Mouse (Mus musculus): ENCODE data around the gene Ar. TPM values are rescaled to one million over a fixed set of nuclear protein-coding genes. Genes with fewer than 3 reads are reported as not detected.

Ar gene
- polyA plus RNA-seq (2012; rRNA removed): 0.61 and 0.78 TPM in 2 replicates

DNA sequence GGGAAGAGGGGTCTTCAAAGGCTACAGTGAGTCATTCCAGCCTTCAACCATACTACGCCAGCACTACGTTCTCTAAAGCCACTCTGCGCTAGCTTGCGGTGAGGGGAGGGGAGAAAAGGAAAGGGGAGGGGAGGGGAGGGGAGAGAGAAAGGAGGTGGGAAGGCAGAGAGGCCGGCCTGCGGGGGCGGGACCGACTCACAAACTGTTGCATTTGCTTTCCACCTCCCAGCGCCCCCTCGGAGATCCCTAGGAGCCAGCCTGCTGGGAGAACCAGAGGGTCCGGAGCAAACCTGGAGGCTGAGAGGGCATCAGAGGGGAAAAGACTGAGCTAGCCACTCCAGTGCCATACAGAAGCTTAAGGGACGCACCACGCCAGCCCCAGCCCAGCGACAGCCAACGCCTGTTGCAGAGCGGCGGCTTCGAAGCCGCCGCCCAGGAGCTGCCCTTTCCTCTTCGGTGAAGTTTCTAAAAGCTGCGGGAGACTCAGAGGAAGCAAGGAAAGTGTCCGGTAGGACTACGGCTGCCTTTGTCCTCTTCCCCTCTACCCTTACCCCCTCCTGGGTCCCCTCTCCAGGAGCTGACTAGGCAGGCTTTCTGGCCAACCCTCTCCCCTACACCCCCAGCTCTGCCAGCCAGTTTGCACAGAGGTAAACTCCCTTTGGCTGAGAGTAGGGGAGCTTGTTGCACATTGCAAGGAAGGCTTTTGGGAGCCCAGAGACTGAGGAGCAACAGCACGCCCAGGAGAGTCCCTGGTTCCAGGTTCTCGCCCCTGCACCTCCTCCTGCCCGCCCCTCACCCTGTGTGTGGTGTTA, at the start of gene Ar:
TSS of gene Ar (plus strand) at position 239 of the 812 bp plus-strand sequence.
- no peaks in the 10 kb centered on the region for H3K27me3 ChIP-seq (ENCODE audit: control insufficient read depth, insufficient read depth, low read length)
- no peak for TF ChIP-seq POLR2A (IDR thresholded peaks at IDR 0.05; ENCODE audit: control insufficient read depth, low read depth, low read length)
- no peak for TF ChIP-seq CTCF (IDR thresholded peaks at IDR 0.05; ENCODE audit: control insufficient read depth, insufficient read depth, insufficient replicate concordance, low read depth, low read length)

DNA sequence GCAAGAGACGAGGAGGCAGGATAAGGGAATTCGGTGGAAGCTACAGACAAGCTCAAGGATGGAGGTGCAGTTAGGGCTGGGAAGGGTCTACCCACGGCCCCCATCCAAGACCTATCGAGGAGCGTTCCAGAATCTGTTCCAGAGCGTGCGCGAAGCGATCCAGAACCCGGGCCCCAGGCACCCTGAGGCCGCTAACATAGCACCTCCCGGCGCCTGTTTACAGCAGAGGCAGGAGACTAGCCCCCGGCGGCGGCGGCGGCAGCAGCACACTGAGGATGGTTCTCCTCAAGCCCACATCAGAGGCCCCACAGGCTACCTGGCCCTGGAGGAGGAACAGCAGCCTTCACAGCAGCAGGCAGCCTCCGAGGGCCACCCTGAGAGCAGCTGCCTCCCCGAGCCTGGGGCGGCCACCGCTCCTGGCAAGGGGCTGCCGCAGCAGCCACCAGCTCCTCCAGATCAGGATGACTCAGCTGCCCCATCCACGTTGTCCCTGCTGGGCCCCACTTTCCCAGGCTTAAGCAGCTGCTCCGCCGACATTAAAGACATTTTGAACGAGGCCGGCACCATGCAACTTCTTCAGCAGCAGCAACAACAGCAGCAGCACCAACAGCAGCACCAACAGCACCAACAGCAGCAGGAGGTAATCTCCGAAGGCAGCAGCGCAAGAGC, 1.3 kb downstream of the Ar start:
- Histone ChIP-seq H3K4me3 (ENCODE audit: control insufficient read depth, low read depth, low read length) (peak overlapping the region; percentile 86), H3K36me3 (ENCODE audit: control insufficient read depth, insufficient read depth, low read length) (no peaks in the 10 kb centered on the region), H3K4me1 (ENCODE audit: control insufficient read depth, insufficient read depth, low read length) (no peaks in the 10 kb centered on the region; the same call in 1 of the 2 replicates), H3K27me3 (ENCODE audit: control insufficient read depth, insufficient read depth, low read length) (no peaks in the 10 kb centered on the region), H3K27ac (ENCODE audit: control insufficient read depth, insufficient read depth, low read depth, low read length) (peak overlapping the region; percentile 65)
- no peak for TF ChIP-seq POLR2A (IDR thresholded peaks at IDR 0.05; ENCODE audit: control insufficient read depth, low read depth, low read length)
- TF ChIP-seq CTCF (IDR thresholded peaks at IDR 0.05; ENCODE audit: control insufficient read depth, insufficient read depth, insufficient replicate concordance, low read depth, low read length): no peak

More for the DNA sequence above, at the start of gene Ar:
- peak within 1 kb of the TSS; percentile 86 for H3K4me3 ChIP-seq (ENCODE audit: control insufficient read depth, low read depth, low read length)
- no peaks in the 10 kb centered on the region for H3K36me3 ChIP-seq (ENCODE audit: control insufficient read depth, insufficient read depth, low read length)
- no peaks in the 10 kb centered on the region; the same call in 1 of the 2 replicates for H3K4me1 ChIP-seq (ENCODE audit: control insufficient read depth, insufficient read depth, low read length)
- peak within 1 kb of the TSS; percentile 65 for H3K27ac ChIP-seq (ENCODE audit: control insufficient read depth, insufficient read depth, low read depth, low read length)

DNA sequence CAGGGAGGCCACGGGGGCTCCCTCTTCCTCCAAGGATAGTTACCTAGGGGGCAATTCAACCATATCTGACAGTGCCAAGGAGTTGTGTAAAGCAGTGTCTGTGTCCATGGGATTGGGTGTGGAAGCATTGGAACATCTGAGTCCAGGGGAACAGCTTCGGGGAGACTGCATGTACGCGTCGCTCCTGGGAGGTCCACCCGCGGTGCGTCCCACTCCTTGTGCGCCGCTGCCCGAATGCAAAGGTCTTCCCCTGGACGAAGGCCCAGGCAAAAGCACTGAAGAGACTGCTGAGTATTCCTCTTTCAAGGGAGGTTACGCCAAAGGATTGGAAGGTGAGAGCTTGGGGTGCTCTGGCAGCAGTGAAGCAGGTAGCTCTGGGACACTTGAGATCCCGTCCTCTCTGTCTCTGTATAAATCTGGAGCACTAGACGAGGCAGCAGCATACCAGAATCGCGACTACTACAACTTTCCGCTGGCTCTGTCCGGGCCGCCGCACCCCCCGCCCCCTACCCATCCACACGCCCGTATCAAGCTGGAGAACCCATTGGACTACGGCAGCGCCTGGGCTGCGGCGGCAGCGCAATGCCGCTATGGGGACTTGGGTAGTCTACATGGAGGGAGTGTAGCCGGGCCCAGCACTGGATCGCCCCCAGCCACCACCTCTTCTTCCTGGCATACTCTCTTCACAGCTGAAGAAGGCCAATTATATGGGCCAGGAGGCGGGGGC, 2.0 kb downstream of the Ar start:
- Histone ChIP-seq H3K4me1 (ENCODE audit: control insufficient read depth, insufficient read depth, low read length) (no peaks in the 10 kb centered on the region; the same call in 1 of the 2 replicates), H3K36me3 (ENCODE audit: control insufficient read depth, insufficient read depth, low read length) (no peaks in the 10 kb centered on the region), H3K27me3 (ENCODE audit: control insufficient read depth, insufficient read depth, low read length) (no peaks in the 10 kb centered on the region), H3K4me3 (ENCODE audit: control insufficient read depth, low read depth, low read length) (peak overlapping the region; percentile 86), H3K27ac (ENCODE audit: control insufficient read depth, insufficient read depth, low read depth, low read length) (peak overlapping the region; percentile 65)
- no peak for TF ChIP-seq CTCF (IDR thresholded peaks at IDR 0.05; ENCODE audit: control insufficient read depth, insufficient read depth, insufficient replicate concordance, low read depth, low read length)
- TF ChIP-seq POLR2A (IDR thresholded peaks at IDR 0.05; ENCODE audit: control insufficient read depth, low read depth, low read length): no peak

DNA sequence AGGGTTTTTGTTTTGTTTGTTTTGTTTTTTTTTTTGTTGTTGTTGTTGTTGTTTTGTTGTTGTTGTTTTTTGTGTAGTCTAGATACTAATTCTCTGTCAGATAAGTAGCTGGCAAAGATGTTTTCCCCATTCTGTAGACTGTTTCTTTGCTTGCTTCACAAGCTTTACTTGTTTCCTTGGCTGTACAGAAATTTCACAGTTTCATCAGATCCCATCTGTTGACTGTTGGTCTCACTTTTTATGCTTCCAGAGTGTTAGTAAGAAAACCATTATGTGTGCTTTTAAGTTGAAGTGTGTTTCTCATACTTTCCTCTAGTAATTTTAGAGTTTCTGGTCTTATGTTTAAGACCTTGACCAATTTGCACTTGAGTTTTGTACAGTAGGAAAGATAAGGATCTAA, 41.2 kb downstream of the Ar start:
- Histone ChIP-seq H3K4me3 (ENCODE audit: control insufficient read depth, low read depth, low read length) (no peak overlapping the region), H3K4me1 (ENCODE audit: control insufficient read depth, insufficient read depth, low read length) (no peaks in the 10 kb centered on the region), H3K27ac (ENCODE audit: control insufficient read depth, insufficient read depth, low read depth, low read length) (no peak overlapping the region), H3K36me3 (ENCODE audit: control insufficient read depth, insufficient read depth, low read length) (no peaks in the 10 kb centered on the region), H3K27me3 (ENCODE audit: control insufficient read depth, insufficient read depth, low read length) (no peaks in the 10 kb centered on the region)
- TF ChIP-seq CTCF (IDR thresholded peaks at IDR 0.05; ENCODE audit: control insufficient read depth, insufficient read depth, insufficient replicate concordance, low read depth, low read length) (no peak), POLR2A (IDR thresholded peaks at IDR 0.05; ENCODE audit: control insufficient read depth, low read depth, low read length) (no peak)

DNA sequence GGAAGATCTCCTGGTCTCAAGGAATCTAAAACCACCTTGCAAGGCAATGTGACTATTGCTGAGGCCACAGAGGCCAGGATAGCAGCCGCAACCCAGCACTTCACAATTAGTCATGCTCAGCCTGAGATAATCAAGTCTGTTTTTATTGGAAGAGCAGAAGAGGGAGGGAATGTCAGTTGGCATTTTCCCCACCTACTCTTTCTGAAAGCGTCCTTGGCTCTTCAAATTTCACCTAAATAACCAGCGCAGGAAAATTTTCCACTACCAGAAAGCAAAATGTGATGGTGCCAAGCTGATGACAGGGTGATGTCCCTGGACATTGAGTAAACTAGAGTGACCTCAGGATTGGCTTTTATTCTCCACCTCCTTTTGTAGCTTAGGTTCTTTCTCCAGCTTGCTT, 57.2 kb downstream of the Ar start:
- TF ChIP-seq POLR2A (IDR thresholded peaks at IDR 0.05; ENCODE audit: control insufficient read depth, low read depth, low read length): no peak
- no peak for TF ChIP-seq CTCF (IDR thresholded peaks at IDR 0.05; ENCODE audit: control insufficient read depth, insufficient read depth, insufficient replicate concordance, low read depth, low read length)

DNA sequence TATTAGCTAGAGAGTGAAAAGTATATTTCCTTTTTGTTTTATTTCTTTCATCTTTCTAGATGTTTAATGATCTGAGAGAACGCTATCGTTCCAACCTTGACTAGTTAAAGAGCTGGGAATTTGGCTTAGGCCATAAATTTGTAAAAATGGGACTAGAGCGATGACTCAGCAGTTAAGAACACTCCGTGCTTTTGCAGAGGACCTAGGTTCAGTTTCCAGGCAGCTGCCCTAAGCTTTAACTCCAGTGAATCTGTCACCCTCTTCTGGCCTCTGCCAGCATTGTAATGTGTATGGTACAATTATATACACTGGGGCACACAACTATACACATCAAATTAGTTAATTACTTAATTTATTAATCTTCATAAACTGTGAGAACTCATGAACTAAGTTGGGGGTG, 58.6 kb downstream of the Ar start:
- Histone ChIP-seq H3K4me3 (ENCODE audit: control insufficient read depth, low read depth, low read length) (no peak overlapping the region), H3K27ac (ENCODE audit: control insufficient read depth, insufficient read depth, low read depth, low read length) (no peak overlapping the region), H3K36me3 (ENCODE audit: control insufficient read depth, insufficient read depth, low read length) (no peaks in the 10 kb centered on the region), H3K4me1 (ENCODE audit: control insufficient read depth, insufficient read depth, low read length) (no peaks in the 10 kb centered on the region), H3K27me3 (ENCODE audit: control insufficient read depth, insufficient read depth, low read length) (no peaks in the 10 kb centered on the region)
- TF ChIP-seq POLR2A (IDR thresholded peaks at IDR 0.05; ENCODE audit: control insufficient read depth, low read depth, low read length) (no peak), CTCF (IDR thresholded peaks at IDR 0.05; ENCODE audit: control insufficient read depth, insufficient read depth, insufficient replicate concordance, low read depth, low read length) (no peak)

More for the DNA sequence above, 57.2 kb downstream of the Ar start:
- Histone ChIP-seq H3K27me3 (ENCODE audit: control insufficient read depth, insufficient read depth, low read length) (no peaks in the 10 kb centered on the region), H3K27ac (ENCODE audit: control insufficient read depth, insufficient read depth, low read depth, low read length) (no peak overlapping the region), H3K4me1 (ENCODE audit: control insufficient read depth, insufficient read depth, low read length) (no peaks in the 10 kb centered on the region), H3K36me3 (ENCODE audit: control insufficient read depth, insufficient read depth, low read length) (no peaks in the 10 kb centered on the region), H3K4me3 (ENCODE audit: control insufficient read depth, low read depth, low read length) (no peak overlapping the region)

DNA sequence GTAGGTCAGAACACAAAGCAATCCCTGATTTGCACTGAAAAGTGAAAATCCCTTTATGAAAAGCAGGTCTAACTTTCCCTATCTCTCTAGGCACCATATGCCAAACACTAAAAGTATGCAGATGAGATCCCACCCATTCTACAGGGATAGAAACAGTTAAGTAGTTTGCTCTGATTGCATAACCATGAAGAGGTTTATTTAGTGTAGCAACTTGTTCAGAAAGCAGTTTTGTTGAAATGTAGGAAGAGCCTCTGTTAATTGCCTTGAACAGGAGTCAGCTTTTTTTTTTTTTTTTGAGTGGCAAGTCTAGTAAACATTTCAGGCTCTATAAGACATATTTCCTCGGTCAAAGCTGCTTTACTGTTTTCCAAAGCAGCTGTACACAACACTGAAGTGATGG, 67.5 kb downstream of the Ar start:
- Histone ChIP-seq H3K36me3 (ENCODE audit: control insufficient read depth, insufficient read depth, low read length) (no peaks in the 10 kb centered on the region), H3K4me3 (ENCODE audit: control insufficient read depth, low read depth, low read length) (no peak overlapping the region), H3K4me1 (ENCODE audit: control insufficient read depth, insufficient read depth, low read length) (no peaks in the 10 kb centered on the region), H3K27ac (ENCODE audit: control insufficient read depth, insufficient read depth, low read depth, low read length) (no peak overlapping the region), H3K27me3 (ENCODE audit: control insufficient read depth, insufficient read depth, low read length) (no peaks in the 10 kb centered on the region)
- TF ChIP-seq CTCF (IDR thresholded peaks at IDR 0.05; ENCODE audit: control insufficient read depth, insufficient read depth, insufficient replicate concordance, low read depth, low read length): no peak
- no peak for TF ChIP-seq POLR2A (IDR thresholded peaks at IDR 0.05; ENCODE audit: control insufficient read depth, low read depth, low read length)

All from testis, adult 2 months (tissue).